Mouse (Mus musculus): ENCODE measurements around the gene Arrb2. TPM values are rescaled to one million over a fixed set of nuclear protein-coding genes. Genes with fewer than 3 reads are reported as not detected.
A peak's percentile ranks its signal among the peaks of the same experiment; 100 is the strongest.

Arrb2 gene
- 22.5 TPM for polyA plus RNA-seq (2021)

- ATAC-seq (peak; percentile 94), DNase-seq (ENCODE audit: low read depth, low spot score) (peak; percentile 81)
- in situ Hi-C loops (cut with MboI; ENCODE audit: low pct_unique_long_range_greater_than_20kb): no loop called here
- ChIA-PET POLR2A (interaction anchor here (0.6 kb wide), 1 partner anchor 74 kb away, joined by 3 read pairs; no protein-coding TSS in a partner anchor), CTCF (interaction anchor here (0.7 to 2.1 kb wide), 12 partner anchors 14 to 270 kb away, joined by 3 to 11 read pairs (median 4); partner anchors contain the start of genes Med11 and Tm4sf5)
- no peak for TF ChIP-seq CTCF (IDR thresholded peaks at IDR 0.05)
- peaks cover 7% of the 10 kb centered on the region for H3K27me3 ChIP-seq
These were observed at the start of gene Arrb2 for GRCm38 (mm10) chr11:70432048-70432894. TSS of gene Arrb2 (plus strand) at chr11:70432635.

GRCm38 (mm10) chr11:70384136-70384535 is 48.3 kb upstream of the Arrb2 start:
- ATAC-seq: no peak
- in situ Hi-C loops (cut with MboI; ENCODE audit: low pct_unique_long_range_greater_than_20kb): no loop called here
- POLR2A ChIA-PET: interaction anchor here (0.6 kb wide), 1 partner anchor 179 kb away, joined by 3 read pairs; no protein-coding TSS in a partner anchor
- no peak for DNase-seq (ENCODE audit: low read depth, low spot score)
- CTCF ChIA-PET: no interaction called here
- no peak for TF ChIP-seq CTCF (IDR thresholded peaks at IDR 0.05)
- no peaks in the 10 kb centered on the region for H3K27me3 ChIP-seq

- in situ Hi-C loops (cut with MboI; ENCODE audit: low pct_unique_long_range_greater_than_20kb): no loop called here
- ChIA-PET CTCF (no interaction called here), POLR2A (no interaction called here)
- DNase-seq (ENCODE audit: low read depth, low spot score) (no peak), ATAC-seq (no peak)
- H3K27me3 ChIP-seq: no peaks in the 10 kb centered on the region
- TF ChIP-seq CTCF (IDR thresholded peaks at IDR 0.05): no peak
These were observed 45.0 kb upstream of the Arrb2 start for GRCm38 (mm10) chr11:70387436-70387835.

GRCm38 (mm10) chr11:70389421-70389820 is 43.0 kb upstream of the Arrb2 start:
- POLR2A ChIA-PET: no interaction called here
- H3K27me3 ChIP-seq: no peaks in the 10 kb centered on the region
- no peak for ATAC-seq
- in situ Hi-C loops (cut with MboI; ENCODE audit: low pct_unique_long_range_greater_than_20kb): no loop called here
- no peak for TF ChIP-seq CTCF (IDR thresholded peaks at IDR 0.05)
- DNase-seq (ENCODE audit: low read depth, low spot score): no peak
- CTCF ChIA-PET: interaction anchor here (0.9 to 1.6 kb wide), 2 partner anchors 8 to 13 kb away, joined by 3 to 4 read pairs; no protein-coding TSS in a partner anchor

GRCm38 (mm10) chr11:70403598-70403997 is 28.8 kb upstream of the Arrb2 start:
- DNase-seq (ENCODE audit: low read depth, low spot score): no peak
- in situ Hi-C loops (cut with MboI; ENCODE audit: low pct_unique_long_range_greater_than_20kb): no loop called here
- ATAC-seq: no peak
- TF ChIP-seq CTCF (IDR thresholded peaks at IDR 0.05): no peak
- POLR2A ChIA-PET: no interaction called here
- H3K27me3 ChIP-seq: no peaks in the 10 kb centered on the region
- CTCF ChIA-PET: no interaction called here

DNA sequence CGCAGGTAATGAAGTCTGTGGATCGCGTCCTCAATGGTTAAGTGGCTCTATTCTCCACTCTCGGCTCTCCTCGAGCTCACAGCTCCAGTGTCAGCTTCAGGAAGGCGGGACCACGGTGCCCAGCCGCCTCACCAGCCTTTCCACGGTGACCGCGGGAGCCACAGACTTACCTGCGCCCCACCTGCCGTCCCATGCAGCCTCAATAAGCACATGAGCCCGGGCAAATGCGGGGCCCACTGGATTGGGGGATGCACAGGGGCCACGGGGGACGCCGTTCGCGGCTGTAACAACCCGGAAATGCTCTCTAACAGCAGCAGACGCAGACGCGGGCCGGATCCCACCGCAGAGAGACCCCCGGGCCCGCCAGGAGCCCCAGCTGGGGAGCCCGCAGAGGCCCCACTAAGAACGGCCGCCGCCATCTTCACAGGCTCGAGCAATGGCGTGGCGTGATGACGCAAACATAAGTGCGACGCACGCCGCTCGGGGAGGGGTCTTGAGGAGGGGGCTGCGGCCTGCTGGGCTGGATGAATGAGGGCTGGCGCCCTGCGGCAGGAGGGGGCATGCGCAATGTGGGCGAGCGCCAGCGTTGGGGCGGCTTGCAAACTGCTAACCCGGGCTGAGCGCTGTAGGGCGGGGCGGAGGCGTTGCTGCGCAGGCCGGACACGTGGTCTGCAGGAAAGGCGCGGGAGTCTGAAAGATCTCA is 22.7 kb upstream of the Arrb2 start, which contains the start of gene Pelp1:
Gene Pelp1 (minus strand): TSS at position 438 of the 703 bp plus-strand sequence.
- TF ChIP-seq CTCF (IDR thresholded peaks at IDR 0.05): no peak
- ATAC-seq (peak; percentile 82), DNase-seq (ENCODE audit: low read depth, low spot score) (no peak)
- ChIA-PET POLR2A (interaction anchor here (0.6 kb wide), 1 partner anchor 28 kb away, joined by 3 read pairs; no protein-coding TSS in a partner anchor), CTCF (interaction anchor here (2.2 kb wide), 1 partner anchor 90 kb away, joined by 5 read pairs; no protein-coding TSS in a partner anchor)
- in situ Hi-C loops (cut with MboI; ENCODE audit: low pct_unique_long_range_greater_than_20kb): loop anchor here (5.0 to 10.0 kb wide), 2 partner anchors 43 to 345 kb away; partner anchors contain the start of gene Med11
- H3K27me3 ChIP-seq: no peaks in the 10 kb centered on the region

GRCm38 (mm10) chr11:70410297-70410643 is 22.2 kb upstream of the Arrb2 start:
- H3K27me3 ChIP-seq: no peaks in the 10 kb centered on the region
- in situ Hi-C loops (cut with MboI; ENCODE audit: low pct_unique_long_range_greater_than_20kb): loop anchor here (5.0 to 10.0 kb wide), 2 partner anchors 42 to 345 kb away; partner anchors contain the start of gene Med11
- no peak for TF ChIP-seq CTCF (IDR thresholded peaks at IDR 0.05)
- ATAC-seq: no peak
- ChIA-PET POLR2A (no interaction called here), CTCF (interaction anchor here (2.2 kb wide), 1 partner anchor 90 kb away, joined by 5 read pairs; no protein-coding TSS in a partner anchor)
- no peak for DNase-seq (ENCODE audit: low read depth, low spot score)

GRCm38 (mm10) chr11:70412591-70412990 is 19.8 kb upstream of the Arrb2 start:
- in situ Hi-C loops (cut with MboI; ENCODE audit: low pct_unique_long_range_greater_than_20kb): loop anchor here (5.0 to 10.0 kb wide), 2 partner anchors 40 to 342 kb away; partner anchors contain the start of gene Med11
- DNase-seq (ENCODE audit: low read depth, low spot score): no peak
- no peak for ATAC-seq
- no peaks in the 10 kb centered on the region for H3K27me3 ChIP-seq
- CTCF ChIA-PET: interaction anchor here (1.3 kb wide), 1 partner anchor 93 kb away, joined by 3 read pairs; the partner anchor contains the start of gene Tm4sf5
- POLR2A ChIA-PET: no interaction called here
- no peak for TF ChIP-seq CTCF (IDR thresholded peaks at IDR 0.05)

GRCm38 (mm10) chr11:70413961-70414360 is 18.5 kb upstream of the Arrb2 start:
- CTCF ChIA-PET: interaction anchor here (0.8 to 2.9 kb wide), 11 partner anchors 9 to 102 kb away, joined by 3 to 13 read pairs (median 5); partner anchors contain the start of genes Tm4sf5 and Vmo1
- POLR2A ChIA-PET: no interaction called here
- ATAC-seq (no peak), DNase-seq (ENCODE audit: low read depth, low spot score) (no peak)
- peak; percentile 94 for TF ChIP-seq CTCF (IDR thresholded peaks at IDR 0.05)
- in situ Hi-C loops (cut with MboI; ENCODE audit: low pct_unique_long_range_greater_than_20kb): loop anchor here (5.0 to 10.0 kb wide), 2 partner anchors 38 to 341 kb away; partner anchors contain the start of gene Med11
- H3K27me3 ChIP-seq: no peaks in the 10 kb centered on the region

DNA sequence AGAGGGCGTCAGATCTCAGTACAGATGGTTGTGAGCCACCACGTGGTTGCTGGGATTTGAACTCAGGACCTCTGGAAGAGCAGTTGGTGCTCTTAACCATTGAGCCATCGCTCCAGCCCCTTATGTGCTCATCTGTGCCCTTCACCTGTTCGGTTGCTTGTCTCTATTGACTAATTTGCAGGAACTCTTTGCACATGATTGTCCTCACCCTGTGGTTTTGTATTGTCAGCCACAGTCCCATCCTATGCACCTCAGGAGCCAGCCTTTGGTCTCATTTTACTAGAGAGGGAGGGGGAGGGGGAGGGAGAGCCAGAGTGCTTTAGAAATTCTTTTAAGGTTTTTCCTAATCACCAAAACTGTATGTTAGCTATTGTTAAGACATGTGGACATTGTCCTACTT is 14.2 kb upstream of the Arrb2 start:
- CTCF ChIA-PET: interaction anchor here (0.7 to 2.1 kb wide), 4 partner anchors 12 to 95 kb away, joined by 3 to 8 read pairs (median 4); partner anchors contain the start of gene Arrb2
- TF ChIP-seq CTCF (IDR thresholded peaks at IDR 0.05): no peak
- no peak for ATAC-seq

More for the DNA sequence above, 14.2 kb upstream of the Arrb2 start:
- DNase-seq (ENCODE audit: low read depth, low spot score): no peak
- peaks cover 12% of the 10 kb centered on the region for H3K27me3 ChIP-seq
- POLR2A ChIA-PET: interaction anchor here (1.0 kb wide), 1 partner anchor 89 kb away, joined by 6 read pairs; no protein-coding TSS in a partner anchor
- in situ Hi-C loops (cut with MboI; ENCODE audit: low pct_unique_long_range_greater_than_20kb): loop anchor here (5.0 to 10.0 kb wide), 3 partner anchors 89 to 337 kb away; partner anchors contain the start of gene Tm4sf5

Data from Patski (cell line).